Mouse (Mus musculus) brain, embryonic 18.5 days (tissue): ENCODE data around the gene Vmn2r74.

Experiments
- DNase-seq: peaks from one replicate; pipeline ENCODE4 v3.0.0-alpha.2; 2012; ENCODE audit warnings: low read depth, low spot score

The Vmn2r74 gene

DNA sequence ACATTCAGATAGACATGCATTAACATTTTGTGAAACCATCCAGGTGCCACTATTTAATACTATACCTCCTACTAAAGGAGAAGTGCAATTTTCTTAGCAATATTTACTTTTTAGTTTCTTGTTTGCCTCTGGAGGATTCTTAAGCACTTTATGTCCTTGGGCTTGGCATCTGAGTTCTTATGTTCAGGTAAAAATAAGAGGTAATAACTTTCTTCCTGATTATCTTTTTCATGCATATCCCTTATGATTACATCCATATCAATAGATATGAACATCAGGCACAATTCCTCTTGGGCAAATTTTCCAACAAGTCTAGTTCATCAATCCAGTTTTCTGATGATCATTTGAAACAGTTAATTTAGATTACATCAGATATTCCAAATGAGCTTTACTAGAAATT is at the start of gene Vmn2r74:
Vmn2r74 (minus strand) TSS at position 101 of the 400 bp plus-strand sequence.
- DNase-seq = no peak

- DNase-seq = no peak
Measured at GRCm38 (mm10) chr7:86007533-86007932, 46.1 kb upstream of the Vmn2r74 start.
